Mouse (Mus musculus) bone marrow macrophage, adult 2 months (primary cell): ENCODE measurements around the gene Dlgap1.

Source experiments
- CTCF ChIP-seq: IDR thresholded peaks from 2 replicates; pipeline ENCODE4 v1.5.1; 2012; ENCODE audit warnings: low read depth, mild to moderate bottlenecking, low read length, moderate library complexity
- POLR2A ChIP-seq: IDR thresholded peaks from 2 replicates; pipeline ENCODE4 v1.6.1; 2012; ENCODE audit warnings: mild to moderate bottlenecking, low read depth, low read length, borderline replicate concordance

DNA sequence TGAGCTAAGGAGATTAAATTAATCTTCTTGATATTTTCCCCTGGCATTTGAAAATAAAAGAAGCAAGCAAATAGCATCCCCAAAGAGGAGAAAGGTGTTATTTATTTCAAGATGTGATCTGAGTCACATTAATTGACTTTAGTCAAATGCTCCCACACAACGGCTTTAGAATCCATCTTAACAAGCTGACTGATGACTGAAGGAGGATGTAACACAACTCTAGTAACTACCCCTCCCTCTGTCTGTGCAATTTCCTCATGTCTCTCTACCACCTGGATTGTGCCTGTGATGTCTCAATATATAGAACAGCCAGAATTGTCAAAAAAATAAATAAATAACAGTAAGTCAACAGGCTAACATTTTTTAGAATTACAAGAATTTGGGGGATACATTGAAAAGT, 488.2 kb downstream of the Dlgap1 start:
- TF ChIP-seq CTCF (no peak), POLR2A (no peak)
